Mouse (Mus musculus) inflammation-experienced regulatory T-cells, adult 16 weeks (primary cell): ENCODE measurements around the gene Thnsl1. TPM values are rescaled to one million over a fixed set of nuclear protein-coding genes. Genes with fewer than 3 reads are reported as not detected.

Experiments
- polyA plus RNA-seq: library from polyadenylated mRNA; unstranded; fragments of 100-300 nt; shearing (Covaris generic); gene quantifications from one replicate; pipeline ENCODE4 v1.2.1, GENCODE M21; 2017

The Thnsl1 gene
- 3.1 TPM for polyA plus RNA-seq

DNA sequence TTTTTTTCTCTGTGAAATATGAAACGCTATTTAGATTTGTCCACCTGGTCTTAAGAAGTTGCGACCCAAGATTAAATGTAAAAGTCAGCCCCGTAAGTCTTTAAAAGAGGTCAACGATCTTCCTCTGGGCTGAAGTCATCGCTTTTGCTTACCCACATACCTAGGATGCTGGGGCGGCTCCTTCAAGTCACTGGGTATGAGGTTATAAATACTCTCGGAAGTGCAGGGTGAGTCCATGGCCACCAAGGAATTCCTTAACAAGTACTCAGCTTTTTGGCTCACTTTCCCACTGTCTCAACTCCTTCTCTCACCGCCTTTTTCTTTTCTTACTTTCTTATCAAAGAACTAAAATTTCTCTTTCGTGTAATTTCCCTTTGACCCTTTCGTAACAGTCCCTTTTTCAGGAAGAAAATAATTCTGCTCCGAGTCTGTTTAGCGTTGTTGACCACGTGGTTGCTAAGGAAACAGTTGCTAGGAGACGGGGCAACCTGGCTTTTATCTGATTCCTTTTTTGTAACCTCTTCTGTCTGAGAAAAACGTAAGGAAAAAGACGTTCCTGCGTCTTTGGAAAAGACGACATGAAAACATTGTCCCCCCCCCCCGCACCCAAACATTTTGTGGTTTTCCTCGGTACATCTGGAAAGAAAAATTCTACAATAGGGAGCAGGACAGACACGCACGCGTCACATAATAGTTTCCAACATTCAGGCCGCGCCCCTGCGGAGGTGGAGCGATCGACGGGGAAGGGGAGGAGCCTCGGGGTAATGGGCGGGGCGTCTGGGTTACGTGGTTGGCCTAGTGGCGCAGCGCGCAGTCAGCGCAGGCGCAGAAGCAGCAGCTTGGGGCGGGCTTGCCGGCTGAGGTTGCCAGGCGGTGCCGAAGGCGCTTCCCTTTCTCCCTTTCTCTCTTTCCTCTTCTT, at the start of gene Thnsl1, which contains the start of gene Enkur:
TSS of gene Thnsl1 (plus strand) at position 813 of the 919 bp plus-strand sequence.
TSS of gene Enkur (minus strand) at position 454 of the 919 bp plus-strand sequence.

Other genes with a start within 250 kb of the Thnsl1 start
- gene Arhgap21, start 236.8 kb upstream of the Thnsl1 start, polyA plus RNA-seq: 2.6 TPM
- gene Enkur, start 359 bp upstream of the Thnsl1 start, polyA plus RNA-seq: 0.57 TPM
- gene Gpr158, start 161.8 kb downstream of the Thnsl1 start, polyA plus RNA-seq: not detected